Mouse (Mus musculus) yolk sac, embryonic 10.5 days (tissue): ENCODE results near the gene Ryr2.
"Not testable (repeated sequence)": the region's sequence is repeated elsewhere in the genome, so short reads cannot be mapped to it uniquely, and the experiment has no call there.

Source experiments
- DNase-seq: peaks from one replicate; pipeline ENCODE4 v3.0.0-alpha.2; 2017; ENCODE audit warnings: low spot score

Gene Ryr2

DNA sequence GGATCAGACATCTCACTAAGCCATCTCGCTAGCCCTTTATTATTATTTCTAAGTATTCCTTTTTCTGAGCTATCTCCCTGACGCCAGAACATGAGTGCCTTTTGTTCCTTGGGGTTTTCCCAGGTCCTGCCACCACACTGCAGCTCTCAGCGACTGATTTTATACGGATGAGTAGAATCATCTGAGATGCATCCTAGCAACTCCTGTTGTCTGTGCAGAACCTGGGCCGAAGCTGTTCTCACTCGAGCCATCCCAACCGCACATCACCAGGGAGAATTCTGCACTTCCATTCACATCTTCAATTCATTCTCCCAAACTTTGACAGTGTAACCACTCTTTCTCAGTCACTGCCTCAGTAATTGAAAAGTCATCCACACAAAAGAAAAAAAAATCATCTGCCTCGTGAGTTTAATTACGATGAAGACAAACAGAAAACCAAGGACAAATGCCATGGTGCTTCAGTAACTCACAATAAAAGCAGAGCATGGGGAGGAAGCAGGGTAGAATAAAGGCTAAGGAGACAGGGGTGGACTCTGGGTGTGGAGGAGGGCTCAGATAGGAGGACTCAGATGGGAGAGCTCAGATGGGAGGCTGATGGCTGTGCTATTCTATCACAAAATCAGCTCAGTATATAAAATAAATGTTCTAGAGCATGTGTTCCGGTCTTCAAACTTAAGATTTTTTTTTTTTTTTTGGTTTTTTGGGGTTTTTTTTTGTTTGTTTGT is 226.1 kb downstream of the Ryr2 start:
- no peak for DNase-seq

DNA sequence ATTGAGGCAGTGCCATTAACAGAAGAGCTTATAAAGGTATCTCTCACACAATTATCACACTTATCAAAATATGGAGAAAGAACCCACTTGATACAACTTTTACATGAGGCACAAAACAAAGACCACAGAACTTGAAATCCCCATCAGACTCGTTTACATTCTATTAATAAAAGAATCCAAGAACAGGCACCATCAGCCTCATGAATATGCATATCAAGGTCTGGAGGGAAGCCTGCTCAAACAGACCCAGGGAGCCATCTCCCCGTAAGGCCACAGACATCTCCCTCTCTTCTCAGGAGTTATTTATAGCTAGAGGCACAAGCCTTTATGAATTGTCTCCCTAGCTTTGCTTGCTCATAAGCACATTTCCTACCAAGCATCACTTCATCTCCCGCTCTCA is 227.7 kb downstream of the Ryr2 start:
- DNase-seq = no peak

DNA sequence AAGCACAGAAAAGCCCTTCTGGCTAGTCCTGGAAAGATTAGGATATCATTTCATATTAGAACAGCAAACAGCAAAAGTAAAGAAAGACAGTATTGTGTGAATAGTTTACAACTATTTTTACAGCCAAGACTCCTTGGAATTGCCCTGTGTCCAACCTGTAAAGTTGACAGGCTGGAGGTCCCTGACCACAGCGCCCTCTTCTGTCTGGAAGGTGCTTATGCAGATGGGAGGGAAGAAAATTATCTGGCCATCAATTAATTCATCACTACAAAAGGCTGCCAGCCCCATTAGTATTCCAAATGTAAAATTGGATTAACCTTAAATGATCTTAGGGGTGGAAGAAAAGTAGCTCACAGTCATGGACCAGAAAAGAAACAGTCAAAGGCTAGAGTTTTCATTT is 231.9 kb downstream of the Ryr2 start:
- DNase-seq = no peak

DNA sequence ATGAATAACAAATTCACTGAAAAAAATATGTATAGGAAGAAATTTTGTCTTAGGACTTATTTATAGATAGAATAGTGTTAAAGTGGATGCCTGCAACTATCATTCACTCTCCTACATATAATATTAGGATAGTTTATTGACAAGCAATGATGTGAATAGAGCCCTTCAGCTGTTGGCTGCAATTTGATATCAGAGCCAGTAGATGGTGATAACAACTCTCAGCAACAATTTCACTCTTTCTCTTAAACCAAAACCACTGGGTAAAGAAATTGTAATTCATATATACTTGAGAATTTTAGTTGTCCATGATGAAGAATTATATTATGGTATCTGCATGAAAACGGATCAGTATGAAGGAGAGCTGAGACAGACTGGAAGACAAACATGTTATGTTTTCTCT is 236.8 kb downstream of the Ryr2 start:
- DNase-seq = no peak

DNA sequence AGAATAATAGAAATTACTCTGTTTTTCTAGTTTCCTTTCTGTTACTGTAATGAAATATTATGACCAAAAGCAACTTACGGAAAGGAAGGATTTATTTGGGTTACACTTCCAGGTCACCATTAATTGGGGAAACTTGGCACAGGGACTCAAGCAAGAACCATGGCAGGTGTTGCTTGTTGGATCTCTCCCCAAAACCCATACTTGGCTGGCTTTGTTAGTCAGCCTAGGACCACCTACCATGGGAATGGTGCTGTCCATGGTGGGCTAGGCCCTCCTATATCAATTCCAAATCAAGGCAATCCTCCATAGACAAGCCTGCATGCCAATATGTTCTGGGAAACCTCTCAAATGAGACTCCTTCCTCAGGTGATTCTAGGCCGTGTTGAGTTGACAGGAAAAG is 237.3 kb downstream of the Ryr2 start:
- DNase-seq = no peak

DNA sequence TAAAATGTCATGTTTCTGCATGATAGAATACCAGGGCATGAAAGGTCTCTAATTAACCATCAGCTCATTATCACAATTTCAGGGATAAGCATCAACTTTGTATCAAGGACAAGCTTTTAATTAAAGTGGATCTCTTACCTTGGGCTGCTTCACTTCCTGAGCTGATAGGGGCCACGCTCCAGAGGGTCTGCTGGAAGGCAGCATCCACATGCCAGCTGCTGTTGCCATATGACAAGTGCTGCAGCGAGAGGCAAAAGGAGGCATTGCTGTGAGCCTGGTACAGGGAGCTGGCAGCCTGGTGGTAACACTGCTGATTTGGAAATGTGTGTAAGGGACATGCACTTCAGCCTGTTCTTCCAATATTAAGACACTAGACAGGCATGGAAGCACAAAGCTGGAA is 237.8 kb downstream of the Ryr2 start:
- DNase-seq = no peak

DNA sequence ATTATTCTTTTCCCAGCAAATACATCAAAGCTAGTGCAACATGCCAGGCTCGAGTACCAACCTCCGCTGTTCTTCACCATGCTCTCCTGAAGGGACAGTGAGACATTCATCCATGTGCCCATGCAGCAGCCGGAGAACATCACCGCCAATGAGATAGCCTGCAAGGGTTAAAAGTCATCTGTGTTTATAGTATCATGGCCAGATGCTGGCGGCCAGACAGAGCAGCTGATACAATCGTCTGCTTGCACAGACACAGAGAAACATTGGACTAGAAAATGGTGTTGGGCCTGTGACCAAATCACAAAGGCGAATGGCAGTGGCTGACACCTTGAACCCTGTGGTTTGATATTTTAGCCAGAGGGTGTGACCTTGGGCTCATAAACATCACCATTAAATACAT is 238.7 kb downstream of the Ryr2 start:
- DNase-seq = no peak

DNA sequence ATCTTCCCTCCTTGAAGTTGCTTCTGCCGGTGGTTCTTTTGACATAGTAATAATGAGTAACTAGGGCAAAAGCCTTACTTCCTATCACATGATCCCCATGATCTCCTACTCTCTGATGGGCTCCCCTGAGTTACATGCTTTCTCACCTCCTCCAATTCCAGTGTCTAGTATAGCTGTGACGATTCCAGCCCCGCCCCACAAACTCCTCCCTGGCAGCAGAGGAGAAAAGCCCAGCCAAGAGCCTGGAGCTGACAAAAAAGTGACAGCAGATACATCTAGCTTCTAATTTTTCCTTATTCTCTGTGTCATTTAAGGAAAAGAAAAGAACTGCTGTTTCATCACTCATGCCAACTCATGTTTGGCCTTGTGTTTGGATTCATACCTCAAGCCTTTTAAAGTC is 241.5 kb downstream of the Ryr2 start:
- no peak for DNase-seq

DNA sequence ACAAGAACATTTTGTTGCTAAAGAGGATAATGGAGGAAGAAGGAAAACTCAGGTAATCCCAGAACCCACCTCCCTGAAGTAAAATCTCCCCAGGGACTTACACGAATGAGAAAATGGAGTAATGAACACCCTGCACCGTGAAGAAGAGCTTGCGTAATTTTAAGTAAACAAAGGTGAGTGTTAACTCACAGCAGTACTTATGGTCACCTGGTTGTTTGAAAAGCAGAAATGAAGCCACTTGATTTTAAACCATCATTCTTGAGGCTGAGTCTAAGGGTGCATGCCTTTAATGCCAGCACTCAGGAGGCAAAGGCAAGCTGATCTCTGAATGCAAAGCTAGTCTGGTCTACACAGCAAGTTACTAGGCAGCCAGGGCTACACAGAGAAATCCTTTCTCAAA is 255.1 kb downstream of the Ryr2 start:
- no peak for DNase-seq

DNA sequence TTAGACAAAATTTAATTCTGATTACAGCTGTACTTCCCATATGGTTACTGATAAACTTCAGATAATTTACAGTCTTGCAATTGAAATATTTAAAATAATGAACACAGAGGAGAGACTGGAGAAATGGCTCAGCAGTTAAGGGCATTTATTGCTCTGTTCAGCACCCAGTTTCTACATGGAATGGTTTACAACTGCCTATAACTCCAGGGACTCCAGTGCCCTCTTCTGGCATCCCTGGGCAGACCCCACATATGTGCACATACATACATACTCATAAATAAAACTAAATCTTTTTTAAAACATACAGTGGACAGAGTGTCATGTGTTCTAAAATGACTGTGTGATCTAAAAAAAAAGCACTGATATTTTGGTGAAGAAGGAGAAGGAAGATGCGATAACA is 262.9 kb downstream of the Ryr2 start:
- DNase-seq = no peak

DNA sequence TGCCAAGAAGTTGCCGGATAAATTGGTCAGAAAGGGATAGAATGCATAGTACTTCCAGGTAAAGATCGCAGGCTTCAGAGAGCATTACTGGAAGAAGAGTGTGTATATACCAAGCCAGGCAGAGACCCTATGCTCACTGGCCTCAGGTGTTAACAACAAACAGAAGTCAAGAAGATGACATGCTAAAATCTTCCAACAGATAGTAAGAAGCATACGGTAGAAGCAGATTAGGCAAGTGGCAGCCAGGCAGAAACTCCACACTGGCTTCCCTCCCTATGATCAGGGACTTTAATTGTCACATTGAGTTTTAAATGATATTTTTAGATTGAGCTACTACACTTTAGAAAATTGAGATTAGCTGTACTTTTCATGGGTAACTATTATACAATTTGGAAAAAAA is 268.9 kb downstream of the Ryr2 start:
- no peak for DNase-seq

DNA sequence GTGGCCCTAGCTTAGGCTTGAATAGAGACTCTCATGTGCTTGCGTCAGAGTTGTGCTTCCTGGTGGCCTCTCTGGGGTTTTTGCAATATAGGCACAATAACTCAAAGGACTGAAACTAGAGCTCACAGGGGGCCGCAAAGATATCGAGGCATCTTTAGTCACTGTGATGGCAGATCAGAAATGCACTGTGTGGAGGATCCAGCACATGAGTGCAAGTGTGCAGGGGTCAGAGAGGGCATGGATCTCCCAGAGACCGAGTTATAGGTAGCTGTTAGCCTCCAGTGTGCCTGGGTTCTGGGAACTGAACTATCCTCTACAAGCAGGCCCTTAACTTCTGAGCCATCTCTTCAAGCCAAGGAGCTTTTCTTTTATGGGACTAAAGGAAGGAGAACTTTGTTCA is 269.6 kb downstream of the Ryr2 start:
- no peak for DNase-seq

DNA sequence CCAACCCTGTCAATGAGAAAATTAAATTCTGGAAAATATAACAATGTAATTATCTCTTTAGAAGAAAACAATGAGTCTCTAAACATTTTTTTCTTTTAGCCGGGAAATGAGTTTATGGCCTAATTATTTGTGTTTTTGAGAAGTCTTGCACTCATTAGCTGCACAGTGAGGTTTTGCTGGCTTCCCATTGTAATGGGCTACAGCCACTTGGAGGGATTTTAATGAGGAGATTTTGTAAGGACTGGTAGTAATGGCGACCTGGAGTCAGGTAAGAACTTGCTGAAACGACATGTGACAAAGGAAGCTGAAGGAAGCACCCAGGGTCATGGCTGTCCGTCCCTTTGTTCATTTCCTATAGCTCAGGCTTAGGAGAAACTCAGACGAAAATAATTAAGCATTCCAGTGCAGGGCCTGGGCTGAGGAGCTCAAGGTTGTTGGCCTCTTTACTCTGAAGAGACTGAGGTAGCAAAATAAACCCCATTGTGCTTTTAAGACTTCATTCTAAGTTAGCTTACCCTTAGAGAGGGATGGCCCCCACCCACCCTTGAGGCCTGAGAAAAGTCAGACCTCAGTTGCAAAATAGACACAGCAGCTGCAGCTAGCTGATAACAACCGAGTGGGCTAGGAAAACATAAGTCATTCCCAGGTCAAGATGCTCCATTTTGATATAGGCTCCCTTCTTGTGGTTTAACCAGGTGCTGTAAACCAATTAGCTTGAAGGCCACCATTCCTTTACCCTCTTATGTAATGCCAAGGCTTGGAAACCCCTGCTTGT is 270.3 kb downstream of the Ryr2 start:
- DNase-seq = peak; percentile 18

DNA sequence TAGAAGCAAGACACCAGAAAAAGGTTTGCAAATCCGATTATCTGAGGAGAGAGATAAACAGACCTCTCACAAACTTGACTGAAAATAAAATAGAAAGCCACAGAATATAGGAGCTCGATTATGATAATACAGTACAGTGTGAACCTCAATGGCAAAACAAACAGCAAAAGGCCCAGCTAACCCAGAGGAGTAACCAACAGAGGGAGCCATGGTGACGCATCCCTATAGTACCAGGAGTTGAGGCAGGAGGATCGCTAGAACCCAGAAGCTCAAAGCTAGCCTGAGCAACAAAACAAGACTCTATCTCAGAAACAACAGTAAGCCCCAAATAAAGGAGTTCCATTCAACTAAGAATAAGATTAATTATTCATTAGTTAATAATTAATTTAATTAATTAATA is 275.5 kb downstream of the Ryr2 start:
- DNase-seq = no peak

DNA sequence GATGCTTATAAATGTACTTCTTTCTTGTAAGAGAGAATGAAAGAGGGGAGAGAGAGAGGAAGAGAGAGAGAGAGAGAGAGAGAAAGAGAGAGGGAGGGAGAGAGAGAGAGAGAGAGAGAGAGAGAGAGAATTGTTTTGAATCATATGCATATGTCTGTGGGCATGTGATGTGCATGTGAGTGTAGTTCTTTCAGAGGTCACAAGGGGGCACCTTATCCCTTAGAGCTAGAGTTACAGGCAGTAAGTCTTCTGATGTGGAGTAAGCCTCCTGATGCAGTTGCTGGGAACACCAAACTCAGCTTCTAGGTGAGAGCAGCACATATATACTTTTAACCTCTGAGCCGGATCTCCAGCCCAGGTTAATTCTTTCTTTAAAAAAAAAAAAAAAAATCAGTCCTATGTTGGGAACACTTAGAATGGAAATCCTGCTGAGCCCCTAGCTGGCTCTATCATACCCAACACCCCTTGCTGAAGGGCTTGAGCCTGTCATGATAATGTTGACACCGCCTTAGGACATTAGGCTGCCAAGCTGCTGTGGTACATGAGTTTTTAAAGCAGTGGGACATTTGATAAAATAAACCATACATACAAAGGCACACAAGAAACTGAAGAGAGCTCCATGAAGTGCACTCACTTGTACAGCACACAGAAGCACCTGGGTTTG is 281.1 kb downstream of the Ryr2 start:
- DNase-seq = no peak

DNA sequence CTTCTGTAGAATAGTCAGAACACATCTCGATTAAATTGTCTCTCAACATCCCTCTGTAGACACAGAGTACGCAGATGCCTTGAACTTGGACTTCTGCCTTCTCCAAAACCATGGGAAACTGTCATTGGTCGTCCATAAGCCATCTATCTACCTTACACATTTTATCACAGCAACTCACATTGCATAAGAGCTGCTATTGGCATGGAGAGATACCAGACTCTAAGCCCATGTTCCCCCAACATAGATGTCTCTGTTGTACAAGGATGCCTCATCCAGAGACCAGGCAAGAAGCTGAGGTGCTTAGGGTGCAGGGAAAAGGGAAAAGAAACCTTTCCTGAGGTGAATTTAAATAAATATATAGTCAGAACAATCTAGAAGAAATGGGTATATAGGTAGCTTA is 288.0 kb downstream of the Ryr2 start:
- DNase-seq = no peak

DNA sequence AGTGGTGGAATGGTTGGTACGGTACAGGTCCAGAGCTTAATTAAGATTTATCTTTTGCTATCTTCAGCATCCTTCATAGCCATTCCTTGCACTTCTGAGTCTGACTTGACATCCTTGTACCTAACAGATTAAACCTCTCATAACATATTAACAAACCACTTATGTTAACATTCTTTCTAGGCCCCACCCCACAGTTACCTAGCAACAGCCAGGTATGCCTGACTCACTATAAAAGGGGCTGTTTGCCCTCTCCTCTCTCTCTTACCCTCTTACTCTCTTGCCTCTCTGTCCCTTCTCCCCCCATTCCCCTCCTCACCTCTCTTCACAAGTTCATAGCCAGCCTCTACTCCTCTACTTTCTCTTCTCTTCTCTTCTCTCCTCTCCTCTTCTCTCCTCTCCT is 297.4 kb downstream of the Ryr2 start:
- DNase-seq = not testable (repeated sequence)

DNA sequence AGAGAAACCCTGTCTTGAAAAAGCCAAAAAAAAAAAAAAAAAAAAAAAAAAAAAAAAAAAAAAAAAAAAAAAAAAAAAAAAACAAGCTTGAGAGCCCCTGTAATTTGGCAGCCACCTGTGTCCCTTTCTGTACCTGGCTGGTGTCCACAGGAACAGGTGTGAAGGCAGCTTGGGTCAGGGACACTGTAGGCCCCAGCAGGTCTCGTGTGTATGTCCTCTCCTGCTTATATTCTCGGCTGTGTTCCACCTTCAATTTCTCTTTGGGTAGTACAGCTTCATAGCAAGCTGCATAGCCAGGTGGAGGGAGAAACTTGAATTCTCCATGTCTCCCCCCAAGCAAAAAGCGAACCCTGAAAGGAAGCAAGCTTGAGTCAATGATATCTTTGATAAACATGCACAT is 314.2 kb downstream of the Ryr2 start:
- DNase-seq = no peak

DNA sequence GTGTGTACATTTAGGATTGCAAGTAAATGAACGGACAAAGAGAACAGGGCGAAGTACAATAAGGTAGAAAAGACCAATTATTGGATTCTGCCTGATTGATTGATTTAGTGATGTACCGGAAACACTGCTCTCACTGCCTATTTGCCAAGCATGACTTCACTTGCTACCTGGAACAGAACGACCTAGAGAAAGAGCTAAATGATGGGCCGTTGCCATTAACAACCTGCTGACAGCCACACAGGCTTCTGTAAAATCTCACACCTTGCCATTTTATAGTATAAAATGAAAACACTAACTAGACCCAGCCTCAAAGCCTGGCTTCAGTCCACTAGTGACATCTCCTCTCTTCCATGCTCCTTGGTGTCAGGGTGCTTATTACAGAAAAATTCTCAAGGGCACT is 316.2 kb downstream of the Ryr2 start:
- DNase-seq = no peak

DNA sequence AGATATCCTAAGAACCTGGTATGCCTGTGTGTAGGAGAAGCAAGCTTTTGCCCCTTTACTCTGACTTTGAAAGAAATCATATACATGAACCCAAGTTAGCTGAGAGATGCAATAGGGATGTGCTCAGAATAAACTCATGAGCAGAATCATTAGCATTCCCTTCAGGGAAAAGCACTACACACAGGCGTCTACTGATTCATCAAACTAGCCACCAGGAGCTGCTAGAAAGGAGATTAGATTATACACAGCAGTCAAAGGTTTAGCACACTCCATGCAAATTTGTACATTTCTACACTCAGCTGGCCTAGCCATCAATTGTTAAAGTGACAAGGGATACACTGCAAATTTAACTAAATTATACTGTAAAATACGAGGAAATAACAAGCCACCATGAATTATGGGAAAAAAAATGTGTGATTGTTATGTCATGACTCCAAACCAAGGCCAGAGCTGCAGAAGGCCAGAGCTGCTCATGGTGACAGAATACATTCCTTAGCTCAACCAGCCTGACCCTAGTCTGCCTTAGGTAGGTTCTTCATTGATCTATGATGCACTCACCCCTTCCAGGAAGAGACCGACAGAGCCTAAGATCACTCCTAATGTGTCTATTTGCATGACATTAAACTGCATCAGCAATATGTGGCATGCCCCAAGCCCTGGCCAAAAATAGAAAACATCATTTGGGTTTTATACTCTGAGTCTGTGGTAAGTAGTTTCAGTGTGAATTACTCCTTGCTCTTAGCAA is 324.2 kb downstream of the Ryr2 start:
- no peak for DNase-seq

DNA sequence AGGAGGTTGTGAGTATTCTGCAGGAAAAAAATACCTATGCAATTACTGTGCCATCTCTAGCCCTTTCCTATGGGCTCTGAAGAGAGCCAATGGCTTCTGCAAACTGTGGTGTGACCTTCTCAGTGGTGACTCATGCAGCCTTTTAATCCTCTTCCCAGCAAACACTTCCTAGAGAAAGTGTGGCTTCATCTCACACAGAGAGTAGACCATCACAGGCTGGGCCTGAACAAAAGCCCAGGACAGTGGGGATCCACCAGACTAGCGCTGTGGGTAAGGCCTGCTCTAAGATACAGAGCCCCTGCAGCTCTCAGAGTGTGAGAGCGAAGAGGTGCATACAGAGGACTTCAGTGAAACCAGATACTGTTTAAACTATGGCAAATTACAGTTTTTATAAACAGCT is 325.7 kb downstream of the Ryr2 start:
- DNase-seq = no peak

DNA sequence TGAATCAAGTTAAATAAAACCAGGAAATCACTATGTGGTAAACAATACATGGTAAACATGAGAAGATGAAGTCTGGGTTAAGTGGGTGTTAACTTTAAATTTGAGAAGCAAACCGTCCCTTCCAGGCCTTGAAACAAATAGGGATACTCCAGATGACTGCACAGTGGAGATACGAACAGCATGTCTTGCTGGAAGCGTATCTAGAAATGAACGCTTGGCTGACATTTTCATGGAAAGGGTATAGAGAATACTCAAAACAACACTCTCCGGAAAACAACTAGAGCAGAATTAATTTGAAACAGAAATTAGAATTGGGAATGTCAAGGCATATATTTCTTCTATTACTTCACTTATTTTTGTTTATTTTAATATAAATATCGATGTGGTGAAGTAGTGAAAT is 329.0 kb downstream of the Ryr2 start:
- no peak for DNase-seq

DNA sequence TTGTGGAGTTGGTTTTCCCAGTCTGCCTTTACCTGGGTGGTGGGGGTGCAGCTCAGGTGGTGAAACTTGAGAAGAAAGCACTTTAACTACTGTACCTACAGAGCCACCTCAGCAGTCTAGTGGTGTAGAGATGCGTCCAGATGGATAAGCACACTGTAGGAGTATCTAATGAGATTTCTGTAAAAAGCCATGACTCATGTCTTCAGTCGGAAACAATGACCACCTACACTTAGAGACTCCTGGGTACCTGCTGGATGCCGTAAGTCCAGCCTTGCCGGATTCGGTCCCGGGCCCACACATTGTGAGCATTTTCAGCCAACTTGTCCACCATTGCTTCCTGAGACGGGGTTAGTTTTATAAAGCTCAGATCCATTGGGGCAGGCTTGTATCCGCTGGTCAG is 334.6 kb downstream of the Ryr2 start:
- DNase-seq = no peak
